Mouse (Mus musculus): ENCODE data around the gene Lins1. TPM values are rescaled to one million over a fixed set of nuclear protein-coding genes. Genes with fewer than 3 reads are reported as not detected.

Gene Lins1
- polyA plus RNA-seq, 1 experiment from 2014 or later: 20.6 TPM

Other genes starting within 250 kb of the Lins1 start
- gene Asb7, start 293 bp upstream of the Lins1 start, polyA plus RNA-seq (2015; fragmentation: Nextera tagmentation; extraction: Ambion mirVana): 15.9 and 19.0 TPM in 2 replicates
- 0.26 and 0.52 TPM in 2 replicates for gene Cers3, start 53.6 kb downstream of the Lins1 start, polyA plus RNA-seq (2015; fragmentation: Nextera tagmentation; extraction: Ambion mirVana)
- gene Adamts17, start 149.8 kb downstream of the Lins1 start, polyA plus RNA-seq (2015; fragmentation: Nextera tagmentation; extraction: Ambion mirVana): 2.6 and 3.4 TPM in 2 replicates

All from midbrain, embryonic 16.5 days (tissue).